Mouse (Mus musculus): Measurements from ENCODE around the gene Accs. TPM values are rescaled to one million over a fixed set of nuclear protein-coding genes. Genes with fewer than 3 reads are reported as not detected.

The Accs gene
- total RNA-seq, 2 experiments from 2014 or later = 3.9 to 5.4 TPM

- intact Hi-C loops (cut with DNase I) = no loop called here
- no peak for DNase-seq (ENCODE audit: low spot score)
Measured at GRCm38 (mm10) chr2:93805066-93805465, 44.7 kb downstream of the Accs start.

- DNase-seq (ENCODE audit: low spot score) = no peak
- intact Hi-C loops (cut with DNase I) = no loop called here
Measured at GRCm38 (mm10) chr2:93802947-93803346, 46.8 kb downstream of the Accs start.

- DNase-seq (ENCODE audit: low spot score) = no peak
- intact Hi-C loops (cut with DNase I) = no loop called here
Measured at GRCm38 (mm10) chr2:93801097-93801496, 48.6 kb downstream of the Accs start.

- DNase-seq (ENCODE audit: low spot score) = no peak
- intact Hi-C loops (cut with DNase I) = no loop called here
Measured at GRCm38 (mm10) chr2:93797162-93797795, 52.5 kb downstream of the Accs start.

GRCm38 (mm10) chr2:93794375-93794774, 55.4 kb downstream of the Accs start:
- no peak for DNase-seq (ENCODE audit: low spot score)
- intact Hi-C loops (cut with DNase I) = no loop called here

GRCm38 (mm10) chr2:93791516-93792499, 57.9 kb downstream of the Accs start:
- intact Hi-C loops (cut with DNase I) = no loop called here
- peak; percentile 51 for DNase-seq (ENCODE audit: low spot score)

- intact Hi-C loops (cut with DNase I) = no loop called here
- DNase-seq (ENCODE audit: low spot score) = no peak
Measured at GRCm38 (mm10) chr2:93790798-93791345, 58.9 kb downstream of the Accs start.

GRCm38 (mm10) chr2:93788557-93788956, 61.2 kb downstream of the Accs start:
- DNase-seq (ENCODE audit: low spot score) = no peak
- intact Hi-C loops (cut with DNase I) = loop anchor here (5.0 to 10.0 kb wide), 2 partner anchors 126 to 564 kb away; no protein-coding TSS in a partner anchor

- intact Hi-C loops (cut with DNase I) = loop anchor here (2.0 to 10.0 kb wide), 3 partner anchors 124 to 561 kb away; no protein-coding TSS in a partner anchor
- DNase-seq (ENCODE audit: low spot score) = no peak
Measured at GRCm38 (mm10) chr2:93786175-93786574, 63.6 kb downstream of the Accs start.

GRCm38 (mm10) chr2:93785432-93785798, 64.3 kb downstream of the Accs start:
- intact Hi-C loops (cut with DNase I) = loop anchor here (5.0 to 10.0 kb wide), 2 partner anchors 123 to 561 kb away; no protein-coding TSS in a partner anchor
- DNase-seq (ENCODE audit: low spot score) = no peak

- DNase-seq (ENCODE audit: low spot score) = no peak
- intact Hi-C loops (cut with DNase I) = loop anchor here (5.0 to 10.0 kb wide), 2 partner anchors 123 to 560 kb away; no protein-coding TSS in a partner anchor
Measured at GRCm38 (mm10) chr2:93784721-93785431, 64.9 kb downstream of the Accs start.

- intact Hi-C loops (cut with DNase I) = loop anchor here (10.0 kb wide), 1 partner anchor 559 kb away; no protein-coding TSS in a partner anchor
- DNase-seq (ENCODE audit: low spot score) = no peak
Measured at GRCm38 (mm10) chr2:93783926-93784539, 65.7 kb downstream of the Accs start.

Other genes with a start within 250 kb of the Accs start
- under 1 TPM; 0.20 to 0.23 TPM for gene Alx4, start 207.6 kb downstream of the Accs start, total RNA-seq (2021)
- 10 to 100 TPM; 41.7 to 44.4 TPM for gene Ext2, start 27.4 kb downstream of the Accs start, total RNA-seq (2021)
- not detected for gene Accsl, start 19.2 kb upstream of the Accs start, total RNA-seq (2021)
- gene Gm13889, start 107.3 kb upstream of the Accs start, total RNA-seq (2021) = 10 to 100 TPM in 1 of 2 experiments, 1 to 10 TPM in 1; 9.5 to 11.2 TPM
- not detected for gene Gm27027, start 146.4 kb upstream of the Accs start, total RNA-seq (2021)
- 10 to 100 TPM; 56.9 to 63.9 TPM for gene Alkbh3, start 160.9 kb upstream of the Accs start, total RNA-seq (2021)

All from heart, postnatal 25 days (tissue).